ENCODE assay signal across 11 mouse cellular contexts in genomic region chr9:88113094-88113493, GRCm38 (mm10).
"Had no signal": no experiment of that assay in that cellular context is flagged by ENCODE, and none has a peak within 500 bp of the region (broad histone marks: within the 10 kb centered on the region; RNA-seq: fewer than 3 reads in every experiment).

No protein-coding gene starts in this region.

- ATAC-seq: liver, postnatal 0 days; lung, postnatal 0 days; midbrain, embryonic 13.5 days had no signal

- H3K9me3 ChIP-seq: limb, embryonic 12.5 days; liver, embryonic 13.5 days; midbrain, embryonic 13.5 days had no signal

- H3K4me2 ChIP-seq: limb, embryonic 12.5 days; liver, embryonic 13.5 days; midbrain, embryonic 13.5 days had no signal

- H3K4me1 ChIP-seq: liver, embryonic 13.5 days; midbrain, embryonic 13.5 days had no signal

- DNase-seq: kidney, adult 8-10 months; kidney, postnatal 25 days; liver; liver, embryonic 13.5 days; liver, postnatal 0 days; lung, postnatal 36 days; thymus, adult 2 months; thymus, postnatal 25 days had no signal

- H3K36me3 ChIP-seq: limb, embryonic 12.5 days; liver, embryonic 13.5 days; midbrain, embryonic 13.5 days had no signal

- H3K27me3 ChIP-seq: liver, embryonic 13.5 days; midbrain, embryonic 13.5 days had no signal

- H3K9ac ChIP-seq: limb, embryonic 12.5 days; liver, embryonic 13.5 days; liver, postnatal 0 days; midbrain, embryonic 13.5 days had no signal

- H3K27ac ChIP-seq: limb, embryonic 12.5 days; liver, embryonic 13.5 days; midbrain, embryonic 13.5 days had no signal

- H3K4me3 ChIP-seq: limb, embryonic 12.5 days; liver, embryonic 13.5 days; midbrain, embryonic 13.5 days had no signal
